Mouse (Mus musculus) lung, postnatal 0 days (tissue): ENCODE measurements around the gene Arfgap3.

Experiments used
- CTCF ChIP-seq: IDR thresholded peaks from 2 replicates; pipeline ENCODE4 v1.5.1; 2016; ENCODE audit warnings: antibody characterized with exemption, mild to moderate bottlenecking
- EP300 ChIP-seq: IDR thresholded peaks from 2 replicates; pipeline ENCODE4 v1.6.1; 2016; ENCODE audit warnings: antibody characterized with exemption, mild to moderate bottlenecking, control low read depth

DNA sequence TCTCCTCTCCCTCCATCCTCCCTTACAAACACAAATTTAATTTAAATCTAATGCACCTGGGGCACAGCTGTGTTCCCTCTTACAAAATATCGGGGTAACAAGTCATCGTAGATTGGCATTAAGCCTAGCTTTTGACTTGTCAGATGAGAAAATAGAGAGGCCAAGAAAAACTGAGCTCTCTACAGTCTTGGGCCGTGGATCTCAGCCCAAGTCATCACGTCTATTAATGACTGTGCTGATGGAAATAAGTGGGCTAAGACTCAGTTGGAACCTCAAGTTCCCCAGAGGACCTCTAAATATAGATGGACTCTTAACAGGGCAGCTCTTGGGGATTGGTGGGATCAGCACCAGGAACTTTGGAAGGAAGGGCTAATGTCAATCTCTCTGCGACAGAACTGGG lies 33.1 kb upstream of the Arfgap3 start:
- no peak for TF ChIP-seq EP300
- TF ChIP-seq CTCF: no peak
